Mouse (Mus musculus) forebrain, embryonic 14.5 days (tissue): ENCODE data around the gene Rfx8. TPM values are rescaled to one million over a fixed set of nuclear protein-coding genes. Genes with fewer than 3 reads are reported as not detected.

Experiments
- ATAC-seq: fragments of 200-750 bp; cut with Nextera tagmentation; 2 replicates; pipeline ENCODE4 v1.8.0; 2017; ENCODE audit warnings: mild to moderate bottlenecking, moderate library complexity
- DNase-seq: peaks from one replicate; pipeline ENCODE4 v3.0.0-alpha.2; 2015; ENCODE audit warnings: low spot score
- H3K27ac ChIP-seq: fragments of 300-500 bp; sonication (generic); 2 replicates; pipeline ENCODE4 v1.5.1; 2014; ENCODE audit warnings: low read depth, mild to moderate bottlenecking, control low read depth, low read length, moderate library complexity
- H3K27me3 ChIP-seq: fragments of 300-500 bp; sonication (generic); replicated peaks from 2 replicates; pipeline ENCODE4 v1.6.1; 2014; ENCODE audit warnings: low read length, control low read depth, mixed read lengths; ENCODE audit not compliant: control insufficient read depth, insufficient read depth
- H3K36me3 ChIP-seq: fragments of 300-500 bp; sonication (generic); 2 replicates; pipeline ENCODE4 v1.6.1; 2014; ENCODE audit warnings: low read length, control low read depth; ENCODE audit not compliant: control insufficient read depth, insufficient read depth
- H3K4me1 ChIP-seq: fragments of 300-500 bp; sonication (generic); 2 replicates; pipeline ENCODE4 v1.6.1; 2014; ENCODE audit warnings: antibody characterized with exemption, low read length, control low read depth; ENCODE audit not compliant: control insufficient read depth, insufficient read depth
- H3K4me2 ChIP-seq: fragments of 300-500 bp; sonication (generic); 2 replicates; pipeline ENCODE4 v1.6.1; 2014; ENCODE audit warnings: mild to moderate bottlenecking, control low read depth, low read length
- H3K4me3 ChIP-seq: fragments of 300-500 bp; sonication (generic); 2 replicates; pipeline ENCODE4 v1.5.1; 2014; ENCODE audit warnings: low read depth, low read length, control low read depth
- H3K9ac ChIP-seq: fragments of 300-500 bp; sonication (generic); 2 replicates; pipeline ENCODE4 v1.6.1; 2014; ENCODE audit warnings: mild to moderate bottlenecking, low read length, control low read depth, moderate library complexity
- H3K9me3 ChIP-seq: fragments of 300-500 bp; sonication (generic); replicated peaks from 2 replicates; pipeline ENCODE4 v1.6.1; 2016; ENCODE audit warnings: low read length, control low read depth, mixed read lengths; ENCODE audit not compliant: control insufficient read depth
- WGBS: fragments of 180-500 bp; shearing (Covaris S2); extraction: QIAGEN DNeasy Blood & Tissue Kit; methylation state at CpG from one replicate; pipeline ENCODE4 v1.1.7; 2014; 5-methylcytosine and 5-hydroxymethylcytosine counted together
- polyA plus RNA-seq: library from polyadenylated mRNA; unstranded; fragments of >200 nt; fragmentation: Nextera tagmentation; extraction: Ambion mirVana; gene quantifications from 2 replicates; pipeline ENCODE4 v1.2.1, GENCODE M21; 2014

Gene Rfx8
- polyA plus RNA-seq, 1 experiment from 2014 or later, result 0.19 TPM

GRCm38 (mm10) chr1:39636196-39636595 lies 84.6 kb downstream of the Rfx8 start:
- Histone ChIP-seq H3K36me3 (no peaks in the 10 kb centered on the region), H3K9ac (no peak overlapping the region), H3K27me3 (no peaks in the 10 kb centered on the region), H3K9me3 (no peaks in the 10 kb centered on the region), H3K4me1 (no peaks in the 10 kb centered on the region), H3K27ac (no peak overlapping the region), H3K4me3 (no peak overlapping the region), H3K4me2 (no peak overlapping the region)
- WGBS, result 29% methylated on average over 5 of the region's 5 CpGs
- no peak for DNase-seq
- ATAC-seq, result no peak

- Histone ChIP-seq H3K27ac (no peak overlapping the region), H3K4me3 (no peak overlapping the region), H3K4me1 (no peaks in the 10 kb centered on the region), H3K27me3 (no peaks in the 10 kb centered on the region), H3K9me3 (no peaks in the 10 kb centered on the region), H3K9ac (no peak overlapping the region), H3K4me2 (no peak overlapping the region), H3K36me3 (no peaks in the 10 kb centered on the region)
- DNase-seq (no peak), ATAC-seq (no peak)
- 89% methylated on average over 9 of the region's 9 CpGs for WGBS
Measured at GRCm38 (mm10) chr1:39628606-39629005, 92.2 kb downstream of the Rfx8 start.

- H3K9me3 ChIP-seq, result no peaks in the 10 kb centered on the region; the same call in 1 of the 2 replicates
- ATAC-seq (no peak), DNase-seq (no peak)
- WGBS, result 45% methylated on average over 3 of the region's 3 CpGs
- H3K27me3 ChIP-seq, result no peaks in the 10 kb centered on the region
- H3K4me3 ChIP-seq, result no peak overlapping the region
- no peak overlapping the region for H3K27ac ChIP-seq
- no peaks in the 10 kb centered on the region for H3K36me3 ChIP-seq
- H3K4me2 ChIP-seq, result no peak overlapping the region
- H3K9ac ChIP-seq, result no peak overlapping the region
- H3K4me1 ChIP-seq, result no peaks in the 10 kb centered on the region
Measured at GRCm38 (mm10) chr1:39625491-39625890, 95.3 kb downstream of the Rfx8 start.

- DNase-seq (no peak), ATAC-seq (no peak)
- Histone ChIP-seq H3K27me3 (no peaks in the 10 kb centered on the region), H3K4me1 (no peaks in the 10 kb centered on the region), H3K4me2 (no peak overlapping the region), H3K9me3 (no peaks in the 10 kb centered on the region; the same call in 1 of the 2 replicates), H3K36me3 (no peaks in the 10 kb centered on the region), H3K27ac (no peak overlapping the region), H3K4me3 (no peak overlapping the region), H3K9ac (no peak overlapping the region)
- WGBS, result 38% methylated on average over 1 of the region's 1 CpGs
Measured at GRCm38 (mm10) chr1:39623729-39624128, 97.1 kb downstream of the Rfx8 start.

GRCm38 (mm10) chr1:39623106-39623505 lies 97.7 kb downstream of the Rfx8 start:
- no peaks in the 10 kb centered on the region for H3K36me3 ChIP-seq
- 97% methylated on average over 5 of the region's 5 CpGs for WGBS
- no peaks in the 10 kb centered on the region for H3K27me3 ChIP-seq
- no peaks in the 10 kb centered on the region; the same call in 1 of the 2 replicates for H3K9me3 ChIP-seq
- H3K9ac ChIP-seq, result no peak overlapping the region
- no peak overlapping the region for H3K27ac ChIP-seq
- no peak overlapping the region for H3K4me3 ChIP-seq
- ATAC-seq (no peak), DNase-seq (no peak)
- no peaks in the 10 kb centered on the region for H3K4me1 ChIP-seq
- no peak overlapping the region for H3K4me2 ChIP-seq

GRCm38 (mm10) chr1:39618524-39618923 lies 102.3 kb downstream of the Rfx8 start:
- no peak for ATAC-seq
- Histone ChIP-seq H3K4me1 (no peaks in the 10 kb centered on the region), H3K4me3 (no peak overlapping the region), H3K9ac (no peak overlapping the region), H3K4me2 (no peak overlapping the region), H3K36me3 (no peaks in the 10 kb centered on the region), H3K27me3 (no peaks in the 10 kb centered on the region), H3K27ac (no peak overlapping the region), H3K9me3 (no peaks in the 10 kb centered on the region; the same call in 1 of the 2 replicates)
- WGBS, result 32% methylated on average over 8 of the region's 8 CpGs
- DNase-seq, result no peak

- no peaks in the 10 kb centered on the region for H3K36me3 ChIP-seq
Measured at GRCm38 (mm10) chr1:39615526-39615925, 105.3 kb downstream of the Rfx8 start.

More at GRCm38 (mm10) chr1:39615526-39615925, 105.3 kb downstream of the Rfx8 start:
- H3K4me3 ChIP-seq, result no peak overlapping the region
- DNase-seq, result no peak
- H3K4me2 ChIP-seq, result no peak overlapping the region
- H3K27ac ChIP-seq, result no peak overlapping the region
- no peaks in the 10 kb centered on the region for H3K4me1 ChIP-seq
- no peak overlapping the region for H3K9ac ChIP-seq
- ATAC-seq, result no peak
- WGBS, result 81% methylated on average over 6 of the region's 6 CpGs
- H3K27me3 ChIP-seq, result no peaks in the 10 kb centered on the region
- no peaks in the 10 kb centered on the region; the same call in 1 of the 2 replicates for H3K9me3 ChIP-seq

Other genes with a start within 250 kb of the Rfx8 start
- 4.7 and 7.3 TPM in 2 replicates for gene Tbc1d8, start 242.2 kb downstream of the Rfx8 start, polyA plus RNA-seq
- 19.7 and 19.8 TPM in 2 replicates for gene Cnot11, start 186.0 kb downstream of the Rfx8 start, polyA plus RNA-seq
- gene Rnf149, start 143.6 kb downstream of the Rfx8 start, polyA plus RNA-seq, result 12.2 and 16.7 TPM in 2 replicates
- 0.65 and 0.80 TPM in 2 replicates for gene Creg2, start 69.5 kb downstream of the Rfx8 start, polyA plus RNA-seq
- gene Gm3646, start 84.3 kb upstream of the Rfx8 start, polyA plus RNA-seq, result not detected in 2 replicates
- 29.2 and 36.2 TPM in 2 replicates for gene Map4k4, start 179.9 kb upstream of the Rfx8 start, polyA plus RNA-seq